Mouse (Mus musculus): Measurements from ENCODE around the gene Pabpc5. TPM values are rescaled to one million over a fixed set of nuclear protein-coding genes. Genes with fewer than 3 reads are reported as not detected.

Pabpc5 gene
- 0.47 TPM for polyA plus RNA-seq (2014; fragmentation: Illumina TruSeq; extraction: RNeasy Lipid Tissue Mini Kit (QIAGEN cat#74804); ENCODE audit: low read depth, low replicate concordance)

DNA sequence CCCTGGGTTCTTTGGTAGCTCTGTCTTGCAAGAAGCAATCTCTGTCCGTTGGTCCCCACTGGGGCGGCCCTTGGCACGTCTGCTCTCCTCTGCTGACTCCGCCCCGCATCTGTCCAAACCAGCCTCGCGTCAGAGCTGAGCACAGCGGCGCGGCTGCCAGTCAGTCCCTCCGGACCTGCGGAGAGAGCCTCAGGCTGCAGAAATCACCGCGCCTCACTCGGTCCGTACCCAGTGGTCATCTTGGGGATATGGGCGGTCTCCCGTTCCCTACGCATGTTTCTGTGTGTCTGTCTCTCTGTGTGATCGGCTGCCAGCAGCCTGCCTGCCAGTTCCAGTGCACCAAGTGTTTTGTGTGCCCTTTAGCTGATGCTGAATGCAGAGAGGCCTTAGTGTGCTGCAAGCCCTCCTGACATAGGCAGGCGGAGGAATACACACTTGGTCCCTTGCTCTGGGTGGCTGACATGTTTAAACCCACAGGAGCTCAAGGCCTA lies at the start of gene Pabpc5:
Gene Pabpc5, plus strand, starts transcription at position 116 of the 491 bp plus-strand sequence.

Data from adrenal gland, adult 10 weeks (tissue).